Mouse (Mus musculus): ENCODE measurements at regions not wholly inside any gene's neighbourhood (a gene's known extent, or its start where the extent isn't known, plus 50 kb on each side); places are given as distances from the start of the nearest gene placed in this dataset.

- Histone ChIP-seq H3K4me3 (replicated peaks in 1 of 3; ENCODE audit: low read depth in 2 of 3, low read length in 2 of 3, poor library complexity in 1 of 3) (no peak overlapping the region), H3K4me1 (ENCODE audit: control insufficient read depth in 1 of 2, insufficient read depth in 2 of 2) (no peaks in the 10 kb centered on the region), H3K4me2 (ENCODE audit: insufficient read depth, low read depth, poor library complexity, severe bottlenecking) (no peak overlapping the region), H3K27me3 (replicated peaks) (no peaks in the 10 kb centered on the region), H3K9me3 (replicated peaks; ENCODE audit: low read length) (no peaks in the 10 kb centered on the region), H3K27ac (ENCODE audit: insufficient read depth, low read depth) (no peak overlapping the region), H3K9ac (ENCODE audit: insufficient read depth, low read depth) (no peak overlapping the region), H3K36me3 (replicated peaks in 1 of 2; ENCODE audit: control insufficient read depth in 1 of 2, insufficient read depth in 1 of 2, low read length in 1 of 2) (no peaks in the 10 kb centered on the region), H3K79me2 (replicated peaks; ENCODE audit: control insufficient read depth, extremely low read depth, insufficient read depth, poor library complexity, severe bottlenecking) (no peaks in the 10 kb centered on the region)
- dilution Hi-C loops (cut with MboI; ENCODE audit: extremely low pct_ligation_motif_present, extremely low pct_unique_long_range_greater_than_20kb, low sequenced_read_pairs), result no loop called here
- DNase-seq (ENCODE audit: extremely low read depth), result no peak
- TF ChIP-seq CHD2 (IDR thresholded peaks at IDR 0.05; ENCODE audit: low read length) (no peak), ZNF384 (IDR thresholded peaks at IDR 0.05; ENCODE audit: low read depth, low read length) (no peak), KAT2A (IDR thresholded peaks at IDR 0.05; ENCODE audit: insufficient replicate concordance, low read length) (no peak), MAFK (IDR thresholded peaks at IDR 0.05; ENCODE audit: insufficient replicate concordance, low read length) (no peak), MEF2A (IDR thresholded peaks at IDR 0.05; ENCODE audit: borderline replicate concordance, low read depth, low read length) (no peak), POLR2A (IDR thresholded peaks at IDR 0.05; ENCODE audit: low read depth, low read length) (no peak), IRF4 (IDR thresholded peaks at IDR 0.05; ENCODE audit: low read depth, low read length) (no peak), ZC3H11A (IDR thresholded peaks at IDR 0.05; ENCODE audit: low read depth, low read length) (no peak), ETS1 (conservative IDR thresholded peaks at IDR 0.05; ENCODE audit: low read depth, low read length) (no peak), UBTF (IDR thresholded peaks at IDR 0.05; ENCODE audit: low read depth, low read length) (no peak), NELFE (IDR thresholded peaks at IDR 0.05; ENCODE audit: low read depth, low read length) (no peak), HCFC1 (IDR thresholded peaks at IDR 0.05; ENCODE audit: low read depth, low read length) (no peak), POLR2AphosphoS2 (IDR thresholded peaks at IDR 0.05; ENCODE audit: low read depth, low read length) (no peak), ZMIZ1 (IDR thresholded peaks at IDR 0.05; ENCODE audit: low read depth, low read length) (no peak), CTCF (conservative IDR thresholded peaks at IDR 0.05 in 1 of 2, IDR thresholded peaks at IDR 0.05 in 1 of 2; ENCODE audit: low read depth in 2 of 2, low read length in 2 of 2) (no peak), ELF1 (IDR thresholded peaks at IDR 0.05; ENCODE audit: low read depth, low read length) (no peak), MAX (IDR thresholded peaks at IDR 0.05; ENCODE audit: low read length) (no peak), ZKSCAN1 (IDR thresholded peaks at IDR 0.05; ENCODE audit: borderline replicate concordance, low read depth, low read length) (no peak), JUND (conservative IDR thresholded peaks at IDR 0.05; ENCODE audit: low read depth, low read length) (no peak)
- in situ Hi-C loops (cut with MboI; ENCODE audit: low pct_ligation_motif_present, low pct_unique_long_range_greater_than_20kb, low sequenced_read_pairs), result no loop called here
Observed at GRCm38 (mm10) chr15:6000816-6001215, 298.8 kb upstream of the Dab2 start.

GRCm38 (mm10) chr15:6001394-6001793, 298.2 kb upstream of the Dab2 start:
- no peaks in the 10 kb centered on the region for H3K9me3 ChIP-seq (replicated peaks; ENCODE audit: low read length)
- dilution Hi-C loops (cut with MboI; ENCODE audit: extremely low pct_ligation_motif_present, extremely low pct_unique_long_range_greater_than_20kb, low sequenced_read_pairs), result no loop called here
- no peak for TF ChIP-seq NELFE (IDR thresholded peaks at IDR 0.05; ENCODE audit: low read depth, low read length)
- no peak for TF ChIP-seq ZC3H11A (IDR thresholded peaks at IDR 0.05; ENCODE audit: low read depth, low read length)
- no peak for TF ChIP-seq GABPA (IDR thresholded peaks at IDR 0.05; ENCODE audit: insufficient replicate concordance, low read depth, low read length)
- TF ChIP-seq ZMIZ1 (IDR thresholded peaks at IDR 0.05; ENCODE audit: low read depth, low read length), result no peak
- no peak for TF ChIP-seq PAX5 (IDR thresholded peaks at IDR 0.05; ENCODE audit: low read length)
- no peak for TF ChIP-seq USF1 (IDR thresholded peaks at IDR 0.05; ENCODE audit: low read depth, low read length)
- no peak for TF ChIP-seq MEF2A (IDR thresholded peaks at IDR 0.05; ENCODE audit: borderline replicate concordance, low read depth, low read length)
- TF ChIP-seq POLR2A (IDR thresholded peaks at IDR 0.05; ENCODE audit: low read depth, low read length), result no peak
- no peak for TF ChIP-seq RCOR1 (conservative IDR thresholded peaks at IDR 0.05; ENCODE audit: low read depth, low read length)

More at GRCm38 (mm10) chr15:6001394-6001793, 298.2 kb upstream of the Dab2 start:
- DNase-seq (ENCODE audit: extremely low read depth), result no peak
- in situ Hi-C loops (cut with MboI; ENCODE audit: low pct_ligation_motif_present, low pct_unique_long_range_greater_than_20kb, low sequenced_read_pairs), result no loop called here
- Histone ChIP-seq H3K9ac (ENCODE audit: insufficient read depth, low read depth) (no peak overlapping the region), H3K79me2 (replicated peaks; ENCODE audit: control insufficient read depth, extremely low read depth, insufficient read depth, poor library complexity, severe bottlenecking) (no peaks in the 10 kb centered on the region), H3K36me3 (replicated peaks in 1 of 2; ENCODE audit: control insufficient read depth in 1 of 2, insufficient read depth in 1 of 2, low read length in 1 of 2) (no peaks in the 10 kb centered on the region), H3K4me1 (ENCODE audit: control insufficient read depth in 1 of 2, insufficient read depth in 2 of 2) (no peaks in the 10 kb centered on the region), H3K4me2 (ENCODE audit: insufficient read depth, low read depth, poor library complexity, severe bottlenecking) (no peak overlapping the region), H3K27ac (ENCODE audit: insufficient read depth, low read depth) (no peak overlapping the region), H3K27me3 (replicated peaks) (no peaks in the 10 kb centered on the region), H3K4me3 (replicated peaks in 1 of 3; ENCODE audit: low read depth in 2 of 3, low read length in 2 of 3, poor library complexity in 1 of 3) (no peak overlapping the region)
